Mouse (Mus musculus) c-Kit-positive CD71-positive TER-119-negative erythroid progenitor cells, embryonic 14.5 days (primary cell): ENCODE data around the gene Capn5.

Source experiments
- DNase-seq: peaks from one replicate; pipeline ENCODE4 v3.0.0-alpha.2; 2013; ENCODE audit warnings: low read depth

The Capn5 gene

DNA sequence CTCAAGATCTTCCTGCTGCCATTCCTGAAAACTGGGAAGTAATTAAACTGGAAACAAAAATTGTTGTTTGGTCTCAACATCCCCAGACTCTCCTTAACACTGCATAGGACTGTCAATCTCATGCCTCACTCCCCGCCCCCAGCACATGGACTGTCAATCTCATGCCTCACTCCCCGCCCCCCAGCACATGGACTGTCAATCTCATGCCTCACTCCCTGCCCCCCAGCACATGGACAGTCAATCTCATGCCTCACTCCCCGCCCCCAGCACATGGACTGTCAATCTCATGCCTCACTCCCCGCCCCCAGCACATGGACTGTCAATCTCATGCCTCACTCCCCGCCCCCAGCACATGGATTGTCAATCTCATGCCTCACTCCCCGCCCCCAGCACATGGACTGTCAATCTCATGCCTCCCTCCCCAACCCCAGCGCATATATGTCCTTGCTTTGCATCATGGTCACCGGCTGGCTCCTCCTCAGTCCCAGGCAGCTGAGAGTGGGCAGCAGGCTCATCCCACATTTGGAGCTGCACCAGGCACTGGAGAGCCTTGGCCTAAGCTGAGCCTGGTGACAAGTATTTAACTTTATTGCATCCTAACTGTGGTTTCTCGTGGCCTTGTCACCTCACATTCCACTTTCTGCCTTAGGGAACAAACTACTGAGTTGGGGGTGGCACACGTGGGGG lies 29.2 kb downstream of the Capn5 start:
- DNase-seq = no peak

DNA sequence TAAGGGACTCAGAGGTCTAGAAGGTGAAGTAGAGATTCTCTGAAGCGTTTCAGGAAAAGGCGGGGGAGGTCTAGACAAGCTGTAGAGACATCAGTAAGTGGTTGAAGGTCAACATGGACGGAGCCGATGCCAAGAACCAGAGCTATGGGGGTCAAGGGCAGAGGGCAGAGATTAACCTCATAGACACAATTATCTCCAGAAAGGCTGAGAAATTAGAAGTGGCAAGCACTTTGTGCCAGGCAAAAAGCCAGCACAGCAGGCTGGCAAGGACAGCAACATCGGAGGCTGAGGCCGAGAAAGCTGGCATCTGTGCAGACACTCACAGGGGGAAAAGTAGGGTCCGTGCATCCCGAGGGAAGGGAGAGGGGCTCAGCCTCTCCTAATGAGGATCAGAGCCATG lies 30.3 kb downstream of the Capn5 start:
- DNase-seq = no peak

DNA sequence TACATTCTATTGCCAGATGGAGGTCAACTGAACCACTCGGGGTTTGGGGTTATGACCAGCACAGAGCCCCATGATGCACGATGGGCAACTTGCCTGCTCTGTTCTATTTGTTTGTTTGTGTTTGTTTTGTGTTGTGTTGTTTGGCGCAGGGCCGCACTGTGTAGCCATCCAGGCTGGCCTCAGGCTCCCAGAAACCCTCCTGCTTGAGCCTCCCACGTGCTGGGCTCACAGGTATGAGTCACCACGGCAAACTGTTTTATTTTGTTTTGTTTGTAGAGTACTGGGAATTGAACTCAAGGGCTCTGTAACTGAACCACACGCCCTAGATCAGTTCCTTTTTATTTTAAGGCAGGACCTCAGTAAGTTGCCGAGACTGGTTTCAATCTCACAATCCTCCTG lies 31.6 kb downstream of the Capn5 start:
- DNase-seq = no peak

DNA sequence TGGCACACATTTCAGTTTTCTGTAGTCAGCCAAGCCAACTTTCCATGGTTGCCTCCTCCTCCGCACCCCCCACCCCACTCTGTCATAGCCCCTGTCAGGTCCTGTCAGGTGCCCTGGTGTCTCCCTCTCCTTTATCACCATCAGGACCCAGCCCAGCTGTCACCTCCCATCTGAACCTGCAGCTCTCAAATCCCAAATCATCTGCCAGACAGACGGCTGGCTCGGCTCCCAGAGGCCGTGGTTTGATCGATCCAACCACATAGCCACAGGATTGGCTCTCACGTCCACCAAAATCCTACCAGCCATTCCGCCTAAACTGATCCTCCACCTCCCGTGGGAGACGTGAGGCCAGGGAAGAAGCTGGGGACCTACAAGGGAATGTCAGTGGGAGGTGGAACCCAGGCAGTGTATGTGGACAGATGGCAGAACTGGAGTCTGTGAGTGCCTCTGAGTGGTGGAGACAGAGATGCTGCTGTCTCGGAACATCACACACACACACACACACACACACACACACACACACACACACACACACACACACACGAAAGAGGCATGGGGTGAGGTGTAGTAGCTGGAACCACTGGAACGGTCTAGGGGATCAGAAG lies 32.1 kb downstream of the Capn5 start:
- DNase-seq = no peak

DNA sequence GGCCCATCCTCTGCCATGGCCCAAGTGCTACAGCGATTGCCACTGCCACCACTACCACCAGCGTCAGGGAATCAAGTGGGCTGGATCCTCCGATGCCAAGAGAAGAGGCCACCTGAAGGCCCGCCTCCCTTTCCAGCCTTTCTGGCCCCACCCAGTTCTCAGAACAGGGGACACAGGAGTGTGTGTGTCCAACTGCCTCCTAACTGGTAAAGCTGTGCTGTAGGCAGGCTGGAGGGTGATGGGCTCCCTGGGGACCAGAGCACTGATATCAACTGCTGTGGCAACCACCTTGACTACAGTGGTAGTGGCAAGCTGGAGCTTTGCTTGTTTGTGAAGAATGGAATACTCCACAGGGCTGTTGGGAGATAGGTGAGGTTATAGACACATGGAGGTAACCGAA lies 32.7 kb downstream of the Capn5 start, which contains the start of gene Omp:
Omp (minus strand) TSS at position 101 of the 400 bp plus-strand sequence.
- no peak for DNase-seq

DNA sequence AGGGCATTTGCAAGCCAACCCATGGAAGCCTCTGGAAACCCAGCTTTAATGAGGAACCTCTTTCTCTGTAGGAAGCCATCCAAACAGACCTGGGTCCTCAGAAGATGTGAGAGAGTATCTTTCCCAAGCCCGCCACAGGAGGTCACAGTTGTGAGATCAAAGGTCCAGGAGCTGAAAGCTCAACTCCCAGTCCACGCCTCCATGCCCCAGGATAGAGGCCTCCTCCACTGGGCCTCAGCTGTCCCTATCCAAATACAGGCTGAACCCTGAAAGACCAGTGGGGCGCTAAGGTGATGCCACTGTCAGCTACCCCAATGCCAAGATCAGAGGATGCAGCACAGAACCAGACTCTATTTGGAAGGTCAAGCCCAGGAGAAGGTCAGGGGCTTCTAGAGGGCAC lies 35.4 kb downstream of the Capn5 start:
- DNase-seq = no peak

DNA sequence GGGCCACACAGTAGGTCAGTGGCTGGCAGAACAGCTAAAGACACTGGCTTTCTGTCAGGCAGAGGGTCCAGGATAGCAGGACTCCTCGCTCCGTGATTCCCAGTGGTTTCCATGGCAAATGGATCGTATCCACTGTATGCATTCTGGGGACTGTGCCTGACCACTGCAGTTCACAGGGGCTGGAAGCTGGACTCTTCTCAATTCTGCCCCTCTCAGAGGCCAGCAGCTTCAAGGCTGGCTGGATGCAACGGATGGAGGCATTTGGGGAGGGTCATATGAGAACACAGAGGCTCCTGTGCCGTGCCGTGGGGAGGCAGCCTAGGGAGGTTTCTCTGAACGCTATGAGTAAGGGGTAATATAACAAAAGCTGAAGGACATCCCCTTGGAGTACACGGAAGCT lies 35.8 kb downstream of the Capn5 start:
- no peak for DNase-seq

DNA sequence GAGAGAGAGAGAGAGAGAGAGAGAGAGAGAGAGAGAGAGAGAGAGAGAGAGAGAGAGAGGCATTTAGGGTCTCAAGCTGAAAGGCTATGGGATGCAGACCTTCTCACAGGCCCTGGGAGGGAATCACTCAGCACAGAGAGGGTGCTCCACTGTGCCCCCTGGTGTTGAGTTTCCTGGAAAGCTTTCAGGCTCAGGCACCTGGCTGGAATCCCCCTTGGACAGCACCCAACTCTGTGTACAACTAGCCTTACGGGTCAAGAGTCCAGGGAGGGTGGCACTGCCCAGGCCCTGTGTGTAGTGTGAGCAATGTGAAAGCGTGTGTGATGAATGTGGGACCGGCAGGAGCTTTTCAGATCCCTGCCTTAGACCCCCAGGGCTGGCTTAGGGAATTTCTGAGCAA lies 36.9 kb downstream of the Capn5 start:
- DNase-seq = no peak

DNA sequence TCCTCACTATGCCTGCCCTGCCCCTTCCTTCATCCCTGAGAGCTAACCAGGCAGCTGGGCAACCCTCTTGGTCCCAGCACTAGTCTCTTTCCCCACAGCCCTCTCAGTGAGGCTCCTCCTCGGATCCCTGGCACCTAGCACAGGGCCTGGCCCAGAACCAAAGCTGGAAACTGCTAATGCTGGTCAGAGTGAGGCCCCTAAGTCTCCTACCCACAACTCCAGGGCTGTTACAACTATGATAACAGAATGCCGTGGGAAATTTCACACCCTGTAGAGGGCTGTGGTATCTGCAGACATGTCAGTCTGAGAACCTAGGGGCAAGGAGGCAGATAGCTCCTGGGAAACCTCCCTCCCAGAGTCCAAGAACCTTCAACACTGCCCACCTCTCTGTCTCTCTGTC lies 37.5 kb downstream of the Capn5 start:
- no peak for DNase-seq

DNA sequence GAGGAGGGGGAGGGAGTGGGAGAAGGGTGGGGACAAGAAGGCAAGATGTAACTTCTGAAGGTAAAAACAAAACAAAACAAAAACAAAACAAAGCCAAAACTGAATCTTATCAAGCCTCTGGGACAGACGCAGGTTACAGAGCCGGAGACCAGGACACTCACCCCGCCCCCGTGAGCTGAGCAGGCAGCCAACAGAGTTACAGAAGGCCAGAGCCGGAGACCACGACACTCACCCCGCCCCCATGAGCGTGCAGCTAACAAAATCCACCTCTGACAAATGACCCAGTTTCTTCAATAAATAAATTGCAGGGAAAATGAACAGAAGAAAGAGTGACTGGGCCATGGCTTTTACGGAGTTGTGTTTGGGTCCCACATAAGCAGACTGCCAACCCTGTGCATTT lies 38.9 kb downstream of the Capn5 start:
- DNase-seq = no peak

DNA sequence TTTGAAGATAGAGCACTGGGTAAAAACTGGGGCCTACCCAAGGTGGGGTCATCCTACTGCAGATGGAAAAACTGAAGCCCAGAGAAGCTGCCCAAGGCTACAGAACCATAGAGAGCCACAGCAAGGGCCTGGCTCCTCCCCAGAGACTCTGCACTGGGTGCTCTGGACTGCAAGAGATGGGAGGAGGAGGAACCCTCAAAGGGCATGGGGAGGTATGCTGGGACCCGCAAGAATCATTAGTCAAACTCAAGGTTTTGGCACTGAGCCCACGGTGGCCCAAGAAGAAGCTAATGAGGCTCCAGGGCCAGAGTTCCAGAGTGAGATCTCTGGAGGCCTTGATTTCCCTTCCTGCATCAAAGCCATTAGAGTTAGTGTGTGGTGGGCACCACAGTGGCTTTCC lies 40.1 kb downstream of the Capn5 start:
- no peak for DNase-seq

DNA sequence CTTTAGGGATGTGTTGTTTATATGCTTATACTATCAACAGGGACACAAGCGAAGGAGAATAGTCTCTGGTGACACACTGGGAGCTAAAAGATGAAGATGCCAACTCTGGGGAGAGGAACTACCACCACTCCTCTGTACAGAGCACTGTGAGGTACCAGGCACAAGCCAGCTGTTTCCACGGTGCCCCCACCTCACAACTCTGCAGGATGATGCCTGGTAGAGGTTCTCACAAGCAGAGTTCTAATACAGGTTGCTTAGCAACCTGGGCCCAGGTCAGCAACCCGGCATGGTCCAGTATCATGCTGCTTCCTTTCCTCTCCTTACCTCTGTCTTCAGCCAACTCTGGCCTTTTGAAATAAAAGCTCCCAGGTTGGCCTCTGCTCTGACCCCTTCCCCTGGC lies 40.5 kb downstream of the Capn5 start:
- no peak for DNase-seq

DNA sequence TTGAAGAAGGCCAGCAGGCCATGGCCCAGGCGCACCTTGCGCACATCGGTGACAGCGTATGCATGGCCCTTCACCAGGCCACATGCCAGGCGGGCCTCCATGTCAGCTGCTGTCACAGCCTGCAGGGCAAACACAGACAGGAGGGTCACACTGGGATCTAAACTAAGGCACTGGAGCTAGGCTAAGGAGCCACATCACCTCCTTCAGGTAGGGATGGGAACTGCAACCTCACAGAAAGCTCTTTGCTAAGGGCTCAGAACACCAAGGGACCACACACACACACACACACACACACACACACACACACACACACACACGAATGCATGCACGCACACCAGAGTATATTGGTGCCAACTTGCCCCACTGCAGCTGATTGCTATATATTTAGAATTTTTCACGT lies 46.3 kb downstream of the Capn5 start:
- DNase-seq = no peak

DNA sequence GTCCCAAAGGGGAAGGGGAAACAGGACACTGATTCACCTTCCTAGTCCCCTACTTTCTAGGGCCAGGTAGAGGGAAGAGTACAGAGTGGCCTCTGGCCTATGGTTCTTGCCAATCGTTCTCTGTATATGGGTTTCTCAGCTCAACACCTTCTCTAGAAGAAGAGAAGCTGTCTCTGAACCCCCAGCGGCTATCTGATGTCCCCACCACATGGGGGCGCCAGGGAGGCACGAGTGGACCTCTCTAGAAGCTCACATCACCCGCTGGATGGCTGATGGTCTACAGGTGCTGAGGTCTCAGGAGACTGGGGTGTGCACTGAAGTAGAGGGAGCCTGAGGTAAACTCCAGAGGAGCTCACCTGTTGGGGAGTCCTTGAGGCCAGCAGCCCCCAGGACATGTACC lies 52.6 kb downstream of the Capn5 start:
- DNase-seq = peak; percentile 48

DNA sequence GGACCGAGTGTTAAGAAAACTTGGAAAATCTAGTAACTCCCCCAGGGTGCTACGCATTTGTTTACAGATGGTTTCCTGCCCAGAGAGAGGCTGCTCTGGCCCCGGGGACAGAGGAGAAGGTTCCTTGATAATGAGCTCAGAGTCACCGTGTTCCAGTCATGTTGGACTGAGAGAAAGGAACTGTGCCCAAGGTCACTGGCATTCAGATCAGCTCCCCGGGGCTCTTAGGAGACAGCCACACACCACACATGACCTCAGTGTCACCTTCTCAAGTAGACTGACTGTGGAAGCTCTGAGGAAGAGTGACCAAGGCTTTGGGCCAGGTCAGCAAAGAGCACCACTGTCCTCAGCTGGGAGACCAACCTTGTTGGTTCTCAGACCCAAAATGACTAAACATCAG lies 53.4 kb downstream of the Capn5 start:
- DNase-seq = no peak

DNA sequence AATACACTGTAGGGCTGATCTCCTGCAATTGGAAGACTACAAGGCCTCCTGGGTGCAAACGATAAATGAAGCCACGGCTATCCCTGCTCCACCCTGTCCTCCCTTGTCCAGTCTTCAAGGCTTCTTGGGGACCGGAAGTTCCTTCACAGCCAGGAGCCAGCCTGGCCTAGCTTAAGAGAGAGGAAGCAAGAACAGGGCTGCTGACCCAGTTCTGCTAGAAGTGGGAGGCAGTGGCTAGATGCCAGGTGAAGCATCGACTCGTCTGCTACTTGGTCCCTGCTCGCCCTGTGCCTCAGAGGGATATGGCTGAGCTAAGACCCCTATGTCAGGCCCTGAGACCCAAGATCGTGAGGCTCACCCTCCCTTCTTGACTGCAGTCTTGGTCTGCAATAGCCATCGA lies 56.4 kb downstream of the Capn5 start:
- DNase-seq = no peak

DNA sequence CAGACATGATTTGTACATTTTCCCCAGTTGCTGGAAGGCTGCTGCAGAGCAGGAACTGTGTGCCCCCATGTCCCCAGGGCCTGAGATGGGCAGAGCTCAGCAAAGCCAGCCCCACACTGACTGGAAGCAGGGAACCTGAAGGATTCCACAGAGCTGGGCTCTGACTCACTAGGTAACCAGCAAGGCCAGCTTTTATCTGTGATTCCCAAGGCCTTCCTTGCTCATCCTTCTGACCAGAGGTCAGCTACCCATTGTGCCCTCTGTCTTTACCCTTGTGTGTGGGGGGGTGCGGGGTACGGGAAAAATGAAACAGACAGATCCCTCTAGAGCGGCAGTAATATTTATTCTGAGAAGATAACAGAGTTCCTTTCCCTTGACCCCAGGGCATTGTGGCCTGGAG lies 56.8 kb downstream of the Capn5 start:
- no peak for DNase-seq

DNA sequence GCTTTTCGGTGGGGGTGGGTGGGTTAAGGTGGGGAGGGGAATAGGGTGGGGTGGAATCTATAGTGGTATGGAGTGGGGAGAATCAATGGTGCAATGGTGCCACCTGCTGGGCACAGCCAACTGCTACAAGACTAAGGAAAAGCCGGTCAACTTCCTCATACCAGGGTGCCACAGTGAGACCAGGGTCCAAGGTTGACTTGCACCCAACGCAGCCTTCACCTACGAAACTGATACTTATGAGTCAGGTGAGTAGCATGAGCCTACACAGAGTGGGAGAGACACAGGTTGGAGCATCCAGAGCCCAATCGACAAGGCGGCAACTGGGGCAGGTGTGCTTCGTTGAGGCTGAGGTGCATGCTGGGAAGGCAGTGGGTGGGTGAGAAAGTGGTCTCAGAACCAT lies 57.7 kb downstream of the Capn5 start:
- DNase-seq = peak; percentile 46

DNA sequence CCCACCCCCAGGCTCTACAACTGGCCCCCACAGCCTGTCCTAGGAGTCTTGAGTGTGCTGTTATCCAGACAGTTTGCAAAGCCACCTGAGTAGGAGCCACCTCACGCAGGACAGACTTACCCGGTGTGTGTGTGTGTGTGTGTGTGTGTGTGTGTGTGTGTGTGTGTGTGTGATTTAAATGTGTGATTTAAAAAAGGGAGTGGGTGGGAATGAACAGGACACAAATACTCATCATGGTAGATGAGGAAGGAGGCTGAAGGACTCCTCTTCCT lies 58.2 kb downstream of the Capn5 start:
- DNase-seq = no peak

DNA sequence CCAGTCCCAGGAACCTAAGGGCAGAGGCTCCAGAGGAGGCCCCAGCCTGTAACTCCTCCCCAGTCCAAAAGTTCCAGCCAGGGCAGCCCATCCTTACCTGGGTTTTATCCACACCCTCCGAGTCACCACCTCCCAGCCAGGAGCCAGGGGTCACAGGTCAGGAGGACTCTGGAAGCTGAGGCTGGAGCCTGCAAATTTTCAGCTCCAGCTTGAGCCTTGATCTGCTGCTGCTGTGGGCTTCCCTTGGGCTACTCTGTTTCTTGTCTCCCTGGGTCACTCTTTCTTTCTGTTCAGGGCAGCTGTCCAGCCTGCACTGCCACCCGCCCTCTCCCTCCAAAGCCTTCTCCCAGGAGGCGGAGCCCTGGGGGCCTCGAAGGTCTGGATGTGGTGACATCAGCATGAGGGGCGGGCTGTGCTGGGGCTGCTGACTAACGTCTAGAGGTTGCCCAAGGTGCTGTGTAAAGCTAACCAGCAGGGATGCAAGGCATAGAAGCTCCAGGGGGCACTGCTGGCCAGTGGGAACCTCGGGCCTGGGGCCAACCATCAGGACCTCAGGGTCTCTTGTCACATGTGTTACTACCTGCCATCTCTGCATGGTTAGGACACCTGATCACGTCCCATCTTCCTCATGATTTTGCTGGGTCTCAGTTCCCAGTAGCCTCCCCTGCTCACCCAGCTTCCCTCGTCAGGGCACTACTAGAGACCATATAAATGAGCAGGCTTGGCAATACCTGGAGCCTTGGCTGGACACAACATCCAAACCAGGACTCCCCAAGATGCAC lies 58.7 kb downstream of the Capn5 start, which contains the start of gene Myo7a:
Myo7a (minus strand) TSS at position 346 of the 782 bp plus-strand sequence.
- no peak for DNase-seq

DNA sequence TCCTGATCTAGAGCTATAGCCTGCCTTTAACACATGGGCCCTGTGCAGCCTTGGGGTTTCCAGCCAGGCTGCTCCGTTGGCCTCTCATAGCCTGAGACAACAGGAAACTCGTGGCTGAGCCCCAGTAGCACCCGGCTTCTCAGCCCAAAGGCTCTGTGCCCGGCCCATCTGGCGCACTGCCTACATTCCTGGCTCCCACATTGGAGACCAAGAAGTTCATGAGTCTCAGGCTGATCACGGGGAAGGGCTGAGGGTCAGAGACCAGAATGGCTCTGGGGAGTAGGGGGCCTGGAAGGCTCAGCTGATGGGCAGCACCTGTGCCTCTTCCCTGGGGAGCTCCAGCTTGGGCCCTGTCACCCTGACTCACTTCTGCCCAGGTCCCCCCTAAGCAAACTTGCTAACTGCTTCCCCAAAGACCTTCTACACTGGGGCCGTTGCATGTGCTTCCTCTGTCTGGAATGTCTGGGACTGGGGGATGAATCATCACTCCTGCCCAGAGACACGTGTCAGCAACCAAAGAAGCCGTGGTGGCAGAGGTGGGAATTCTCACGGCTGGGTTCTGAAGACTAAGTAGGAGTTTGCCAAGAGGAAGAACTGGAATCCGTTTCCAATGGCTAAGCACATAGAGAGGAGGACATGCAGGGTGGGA lies 60.9 kb downstream of the Capn5 start:
- no peak for DNase-seq

DNA sequence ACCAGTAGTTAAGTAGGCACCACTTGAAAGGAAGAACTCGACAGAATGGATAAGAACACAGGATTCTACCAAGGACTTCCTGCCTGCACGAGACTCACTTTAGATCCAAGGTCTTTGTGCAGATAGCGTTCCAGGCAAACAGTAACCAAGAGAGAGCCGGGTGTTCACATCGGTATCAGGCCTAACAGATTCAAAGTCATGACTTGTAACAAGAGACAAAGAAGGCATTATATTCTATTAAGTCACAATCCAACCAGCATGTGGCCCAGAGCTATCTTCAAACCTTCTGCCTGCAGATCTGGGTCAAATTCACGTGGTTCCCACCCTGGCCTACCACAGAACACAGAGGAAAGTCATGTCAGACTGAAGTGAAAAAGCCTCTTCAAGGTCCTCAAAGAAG lies 63.4 kb downstream of the Capn5 start:
- no peak for DNase-seq

DNA sequence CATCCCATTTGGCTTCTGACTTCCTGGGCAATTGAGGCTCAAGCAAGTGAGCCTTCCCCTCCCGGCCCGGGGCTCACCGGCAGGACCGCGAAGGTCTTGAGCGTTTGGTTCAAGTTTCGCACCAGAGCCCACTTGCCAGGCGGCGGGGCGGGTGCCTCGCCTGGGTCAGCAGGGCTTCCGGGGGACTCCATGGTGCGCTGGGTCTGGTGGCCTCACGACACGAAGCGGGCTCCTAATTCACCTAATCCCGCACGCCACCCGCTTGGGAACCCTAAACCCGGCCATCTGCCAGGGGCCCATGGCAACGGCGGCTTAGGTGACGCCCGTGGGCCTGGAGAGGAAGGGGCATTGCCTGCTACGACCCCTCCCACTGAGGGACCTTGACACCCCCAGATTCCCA lies 66.8 kb downstream of the Capn5 start:
- no peak for DNase-seq
